Mouse (Mus musculus) embryonic facial prominence, embryonic 14.5 days (tissue): ENCODE results near the gene Fam83f. TPM values are rescaled to one million over a fixed set of nuclear protein-coding genes. Genes with fewer than 3 reads are reported as not detected.

ENCODE experiments used
- microRNA-seq: library from miRNA; unstranded; fragments of <30 nt; microRNA quantifications from one replicate; pipeline ENCODE4, GENCODE M21; 2016; ENCODE audit warnings: borderline number of aligned reads
- polyA plus RNA-seq: library from polyadenylated mRNA; unstranded; fragments of >200 nt; fragmentation: Nextera tagmentation; extraction: Ambion mirVana; gene quantifications from 2 replicates; pipeline ENCODE4 v1.2.1, GENCODE M21; 2014

Fam83f gene
- polyA plus RNA-seq, 1 experiment from 2014 or later: 2.2 TPM

Small RNAs within 50 kb of the gene (microRNA-seq; reads per million reads assigned to microRNA genes)
- not detected for gene Mir6957

Other genes with a start within 250 kb of the Fam83f start
- gene Enthd1, start 106.7 kb upstream of the Fam83f start, polyA plus RNA-seq: 0.10 TPM in 1 of 2 replicates, not detected in the other
- gene Grap2, start 99.3 kb upstream of the Fam83f start, polyA plus RNA-seq: 0.97 and 1.7 TPM in 2 replicates
- 12.5 and 16.1 TPM in 2 replicates for gene Tnrc6b, start 39.5 kb downstream of the Fam83f start, polyA plus RNA-seq